Mouse (Mus musculus) testis, postnatal 14 days (tissue): Measurements from ENCODE around the gene Acap1.

Experiments
- DNase-seq: peaks from one replicate; pipeline ENCODE4 v3.0.0; 2021; ENCODE audit warnings: low spot score

The Acap1 gene

DNA sequence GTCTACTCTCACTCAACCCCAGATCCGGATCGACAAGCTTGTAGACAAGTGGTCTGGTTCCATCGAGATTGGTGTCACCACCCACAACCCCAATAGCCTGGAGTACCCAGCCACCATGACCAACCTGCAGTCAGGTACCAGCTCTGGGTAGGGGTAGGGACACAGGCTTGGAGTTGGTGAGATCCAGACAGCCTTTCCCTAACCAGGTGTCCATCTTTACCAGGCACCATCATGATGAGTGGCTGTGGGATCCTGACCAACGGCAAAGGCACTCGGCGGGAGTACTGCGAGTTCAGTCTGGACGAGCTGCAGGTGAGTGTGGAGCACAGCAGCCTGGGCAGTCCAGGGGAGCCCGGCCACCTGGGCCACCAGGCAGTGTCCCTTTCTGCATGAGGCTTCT lies 9.0 kb upstream of the Acap1 start:
- no peak for DNase-seq

DNA sequence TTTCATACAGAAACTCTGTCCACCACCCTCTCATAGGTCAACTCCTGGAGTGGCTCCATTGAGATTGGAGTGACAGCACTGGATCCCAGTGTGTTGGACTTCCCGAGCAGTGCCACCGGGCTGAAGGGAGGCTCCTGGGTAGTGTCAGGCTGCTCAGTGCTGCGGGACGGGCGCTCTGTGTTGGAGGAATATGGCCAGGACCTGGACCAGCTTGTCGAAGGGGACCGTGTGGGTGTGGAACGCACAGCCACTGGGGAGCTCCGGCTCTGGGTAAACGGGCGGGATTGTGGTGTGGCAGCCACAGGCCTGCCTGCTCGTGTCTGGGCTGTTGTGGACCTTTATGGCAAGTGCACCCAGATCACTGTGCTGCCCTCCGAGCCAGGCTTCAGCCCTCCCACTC lies 7.6 kb upstream of the Acap1 start:
- no peak for DNase-seq

DNA sequence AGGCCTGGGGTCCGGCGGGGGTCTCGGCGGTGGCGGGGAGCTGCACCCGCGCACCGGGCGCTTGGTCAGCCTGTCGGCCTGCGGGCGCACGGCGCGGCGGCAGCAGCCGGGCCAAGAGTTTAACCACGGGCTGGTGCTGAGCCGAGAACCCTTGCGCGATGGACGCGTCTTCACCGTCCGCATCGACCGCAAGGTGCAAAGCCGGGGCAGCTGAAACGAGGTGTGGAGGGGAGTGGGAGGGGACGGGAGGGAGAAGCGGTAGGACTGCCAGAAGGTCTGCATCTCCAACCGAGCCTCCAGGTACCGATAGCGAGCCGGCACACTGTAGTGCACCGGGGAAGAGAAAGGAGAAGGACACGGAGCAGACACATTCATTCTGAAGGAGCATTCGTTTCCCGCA lies 6.7 kb upstream of the Acap1 start:
- DNase-seq, result no peak

DNA sequence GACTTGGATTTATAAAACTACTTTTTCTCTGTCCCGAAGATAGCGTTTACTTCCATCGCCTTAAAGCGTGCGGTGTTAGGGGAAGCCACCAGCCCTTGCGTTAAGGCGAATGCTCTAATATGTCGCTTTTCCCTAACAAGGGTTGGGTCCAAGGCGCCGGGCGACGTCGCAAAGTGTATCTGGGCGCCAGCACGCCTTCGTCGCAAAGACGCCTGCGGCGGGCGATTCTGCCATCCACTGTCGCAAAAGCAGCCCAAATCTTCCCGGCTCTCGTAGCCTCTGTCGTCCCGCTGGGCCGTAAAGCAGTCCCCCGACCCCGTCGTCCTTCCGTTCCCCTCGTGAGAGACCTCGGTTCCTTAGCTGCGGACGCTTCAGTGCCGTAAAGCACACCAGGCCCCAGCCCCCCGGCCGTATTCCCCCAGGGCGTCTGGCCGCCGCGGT lies 6.1 kb upstream of the Acap1 start:
- DNase-seq, result peak; percentile 99

DNA sequence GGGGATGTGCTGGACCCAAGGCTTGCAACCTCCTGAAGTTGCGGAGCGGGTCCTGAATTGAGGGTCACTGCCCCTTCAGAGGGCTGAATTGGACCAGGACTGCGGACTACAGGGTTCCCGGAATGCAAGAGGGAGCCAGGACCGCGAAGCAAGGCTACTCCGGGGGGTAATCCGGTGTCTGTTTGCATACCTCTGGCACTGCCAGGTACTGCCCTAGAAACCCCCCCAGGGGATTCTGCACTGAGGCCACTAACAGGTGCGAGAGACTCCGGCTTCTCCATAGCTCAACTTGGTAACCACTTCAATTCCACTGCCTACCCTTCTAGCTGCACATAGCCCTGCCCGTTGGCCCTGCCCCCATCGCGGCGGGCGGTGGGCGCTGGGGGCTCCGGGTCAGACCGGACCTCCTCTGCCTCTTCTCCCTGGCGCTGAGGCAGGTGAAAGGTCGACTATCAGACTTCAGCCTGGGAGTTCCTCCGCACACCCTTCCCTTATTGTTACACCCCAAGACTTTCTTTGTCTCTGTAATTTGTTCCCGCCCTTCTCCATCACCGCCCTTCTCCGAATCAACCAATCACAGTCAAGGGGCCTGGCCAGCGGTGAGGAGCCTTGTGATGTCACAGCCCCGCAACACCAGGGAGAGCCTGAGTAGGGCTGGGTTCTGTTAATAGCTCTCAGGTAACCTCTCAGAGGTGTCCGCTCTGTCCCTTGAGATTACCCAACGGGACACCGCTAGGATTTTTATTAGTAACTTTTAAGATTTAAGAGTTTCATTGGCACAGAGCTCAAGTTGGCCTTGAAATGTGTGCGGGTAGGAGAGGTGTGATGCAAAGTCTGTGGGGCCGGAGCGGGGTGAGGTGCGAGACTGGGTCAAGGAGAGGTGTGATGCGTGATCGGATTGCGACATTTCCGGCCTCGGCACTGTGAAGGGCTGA lies 5.4 kb upstream of the Acap1 start, which contains the start of the genes 2810408A11Rik and Neurl4:
TSS of gene 2810408A11Rik (minus strand) at position 517 of the 935 bp plus-strand sequence.
TSS of gene Neurl4 (plus strand) at position 602 of the 935 bp plus-strand sequence.
- peak; percentile 93 for DNase-seq

DNA sequence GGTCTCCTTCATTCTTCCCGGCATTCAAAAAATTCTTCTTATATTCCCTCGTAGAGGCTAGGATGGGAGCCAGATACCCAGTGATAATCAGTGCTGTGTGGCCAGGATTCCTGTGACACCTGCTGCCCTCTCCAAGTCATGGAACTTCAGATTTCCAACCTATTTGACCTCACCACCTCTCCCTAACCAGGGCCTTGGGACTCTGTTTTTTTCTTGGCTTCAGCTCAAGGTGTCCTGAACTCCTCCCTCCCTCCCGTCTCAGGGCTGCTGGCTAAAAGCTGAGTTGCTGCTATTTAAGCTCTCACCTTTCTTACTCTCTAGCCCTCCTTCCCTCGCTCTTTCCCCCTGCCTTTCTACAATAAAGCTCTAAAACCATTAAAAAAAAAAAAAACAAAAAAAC lies 4.5 kb upstream of the Acap1 start:
- no peak for DNase-seq

DNA sequence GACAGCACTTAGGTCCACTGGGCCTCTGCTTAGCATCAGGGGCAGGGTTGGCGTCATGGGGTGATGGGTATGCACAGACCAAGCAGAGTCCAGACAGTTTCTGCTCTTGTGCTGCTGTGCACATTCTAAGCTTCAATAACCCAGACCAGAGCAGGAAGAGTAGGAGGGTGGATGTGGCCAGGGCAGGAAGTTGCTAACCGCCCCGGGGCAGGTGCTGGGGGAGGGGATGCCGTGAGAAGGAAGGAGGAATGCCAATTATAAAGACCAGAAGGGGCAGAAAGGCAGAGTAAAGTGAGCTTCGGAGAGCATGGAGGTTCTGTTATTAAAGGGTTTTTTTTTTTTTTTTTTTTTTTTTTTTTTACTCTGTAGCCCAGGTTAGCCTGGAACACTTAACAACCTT lies 668 bp downstream of the Acap1 start:
- no peak for DNase-seq

DNA sequence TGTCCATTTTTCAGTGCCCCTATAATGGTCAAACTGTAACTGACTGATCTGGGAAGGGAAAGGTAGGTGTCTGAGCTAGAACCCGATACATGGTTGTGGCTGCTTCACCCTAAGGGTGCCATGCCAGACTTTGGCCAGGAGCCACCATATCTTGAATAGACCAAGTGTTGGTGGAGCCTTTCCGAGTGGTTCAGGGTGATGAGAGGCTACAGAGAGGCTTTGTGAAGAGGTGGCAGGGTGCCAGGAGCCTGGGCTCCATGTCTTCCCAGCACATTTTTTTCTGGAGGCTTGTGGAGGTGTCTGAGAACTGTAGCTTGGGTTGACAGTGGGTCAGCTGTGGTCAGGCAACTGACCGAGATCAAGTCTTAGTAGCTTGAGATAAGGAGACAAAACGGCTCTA lies 3.9 kb downstream of the Acap1 start:
- peak; percentile 54 for DNase-seq

DNA sequence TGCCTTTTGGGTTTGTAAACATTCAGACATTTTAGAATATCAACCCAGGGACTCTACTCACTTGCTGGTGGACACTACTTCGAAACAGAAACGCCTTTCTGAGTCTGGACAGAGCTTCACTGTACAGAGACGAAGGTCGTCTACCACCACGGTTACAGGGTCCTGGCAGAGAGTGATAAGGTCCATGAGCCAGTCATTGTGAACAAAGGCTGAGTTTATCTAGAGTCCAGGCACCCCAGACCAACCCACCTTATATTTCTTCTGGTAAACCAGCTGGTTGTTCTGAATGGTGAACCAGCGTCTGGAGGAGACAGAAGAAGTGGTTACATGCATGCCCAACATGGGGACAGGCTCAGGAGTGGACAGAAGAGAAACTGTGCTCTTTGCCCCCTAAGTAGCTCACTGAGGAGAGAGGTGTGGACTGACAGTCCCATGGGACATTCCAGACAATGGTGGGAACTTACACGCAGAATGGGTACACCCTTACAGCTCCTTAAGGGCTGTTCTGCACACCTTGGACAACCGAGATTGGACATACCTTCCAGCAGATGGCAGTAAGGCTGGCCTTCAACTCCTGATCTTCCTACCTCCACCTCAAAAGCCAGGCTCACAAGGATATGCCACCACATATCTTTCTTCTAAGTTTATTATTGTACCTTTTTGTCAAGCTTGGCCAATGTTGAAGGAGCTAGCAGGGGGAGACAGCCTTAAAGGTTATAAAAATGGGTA lies 8.3 kb downstream of the Acap1 start:
- no peak for DNase-seq

DNA sequence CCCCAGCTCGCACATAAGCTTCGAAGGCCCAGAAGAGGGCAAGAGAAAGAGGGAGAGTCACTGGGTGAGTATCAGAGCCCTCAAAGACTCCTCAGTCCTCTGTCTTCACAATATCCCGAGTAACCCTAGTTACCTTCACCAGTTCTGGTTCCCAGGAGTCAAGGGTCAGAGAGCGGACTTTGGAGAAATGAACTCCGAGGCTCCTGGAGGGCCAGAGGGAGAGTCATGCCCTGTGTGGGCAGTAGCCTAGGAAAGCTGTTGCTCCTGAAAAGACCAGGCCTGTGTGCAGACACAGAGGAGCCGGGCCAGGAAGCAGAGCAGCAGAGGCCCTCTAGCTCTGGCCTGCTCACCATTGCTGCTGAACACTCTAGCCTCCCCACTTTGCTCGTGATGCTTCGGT lies 10.7 kb downstream of the Acap1 start:
- no peak for DNase-seq

DNA sequence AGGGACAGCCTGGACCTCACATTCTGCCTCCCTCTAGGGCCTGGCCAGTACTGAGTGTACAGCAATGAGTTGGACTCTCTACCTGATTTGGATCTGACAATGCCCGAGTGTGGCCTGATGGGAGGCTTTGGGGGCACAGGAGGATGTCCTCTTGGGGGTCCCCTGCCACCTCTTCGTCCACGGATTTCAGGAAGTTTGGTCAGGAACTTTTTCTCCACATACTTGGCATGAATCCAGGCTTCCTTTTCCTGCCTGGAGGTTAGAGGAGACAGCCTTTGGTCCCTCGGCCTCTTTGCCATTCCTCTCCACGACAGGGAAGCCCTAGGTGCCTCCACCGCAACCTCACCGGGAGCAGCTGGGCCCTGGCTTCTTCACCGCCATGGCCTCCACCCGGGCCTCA lies 11.1 kb downstream of the Acap1 start:
- no peak for DNase-seq

DNA sequence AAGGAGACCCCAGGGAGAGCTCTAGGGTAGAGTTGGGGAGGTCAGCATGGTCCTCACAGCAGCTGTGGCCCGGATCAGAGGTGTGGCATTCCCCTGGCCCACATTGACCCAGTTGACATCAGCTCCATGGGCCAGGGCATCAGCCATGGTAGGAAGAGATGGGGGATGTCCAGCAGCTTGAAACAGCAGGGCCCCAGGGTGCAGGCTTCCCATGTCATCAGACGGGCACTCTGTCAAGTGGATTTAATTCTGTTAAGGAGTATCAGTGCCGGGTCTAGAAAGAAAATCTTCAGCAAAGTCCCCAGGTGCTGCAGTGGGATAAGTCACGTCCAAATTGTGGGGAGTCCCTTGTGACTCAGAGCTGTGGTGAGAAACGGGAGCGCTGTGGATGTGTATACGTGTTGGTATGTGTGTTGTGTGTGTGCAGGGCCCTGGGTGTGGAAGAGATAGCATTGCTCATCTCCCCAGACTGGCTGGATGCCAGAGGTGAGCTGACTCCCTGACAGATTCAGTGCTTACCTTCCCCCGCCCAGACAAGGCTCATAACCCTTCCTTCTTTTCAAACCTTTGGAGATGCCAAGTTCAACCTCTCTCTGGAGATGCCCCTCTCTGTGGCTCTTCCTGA lies 11.7 kb downstream of the Acap1 start:
- no peak for DNase-seq

DNA sequence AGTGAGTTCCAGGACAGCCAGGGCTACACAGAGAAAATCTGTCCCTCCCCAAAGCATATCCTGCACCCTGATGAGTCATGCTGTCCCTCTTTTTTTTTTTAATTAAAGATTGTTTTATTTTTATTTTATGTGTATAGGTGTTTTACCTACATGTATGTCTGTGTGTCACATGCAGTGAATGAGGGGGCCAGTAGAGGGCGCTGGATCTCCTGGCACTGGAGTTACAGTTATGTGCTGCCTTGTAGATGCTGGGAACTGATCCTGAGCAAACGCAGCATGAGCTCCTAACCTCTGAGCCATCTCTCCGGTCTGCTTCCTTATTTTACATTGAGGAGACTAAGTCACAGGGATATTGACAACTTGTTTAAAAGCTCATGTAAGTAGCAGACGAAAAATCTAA lies 12.3 kb downstream of the Acap1 start:
- no peak for DNase-seq

DNA sequence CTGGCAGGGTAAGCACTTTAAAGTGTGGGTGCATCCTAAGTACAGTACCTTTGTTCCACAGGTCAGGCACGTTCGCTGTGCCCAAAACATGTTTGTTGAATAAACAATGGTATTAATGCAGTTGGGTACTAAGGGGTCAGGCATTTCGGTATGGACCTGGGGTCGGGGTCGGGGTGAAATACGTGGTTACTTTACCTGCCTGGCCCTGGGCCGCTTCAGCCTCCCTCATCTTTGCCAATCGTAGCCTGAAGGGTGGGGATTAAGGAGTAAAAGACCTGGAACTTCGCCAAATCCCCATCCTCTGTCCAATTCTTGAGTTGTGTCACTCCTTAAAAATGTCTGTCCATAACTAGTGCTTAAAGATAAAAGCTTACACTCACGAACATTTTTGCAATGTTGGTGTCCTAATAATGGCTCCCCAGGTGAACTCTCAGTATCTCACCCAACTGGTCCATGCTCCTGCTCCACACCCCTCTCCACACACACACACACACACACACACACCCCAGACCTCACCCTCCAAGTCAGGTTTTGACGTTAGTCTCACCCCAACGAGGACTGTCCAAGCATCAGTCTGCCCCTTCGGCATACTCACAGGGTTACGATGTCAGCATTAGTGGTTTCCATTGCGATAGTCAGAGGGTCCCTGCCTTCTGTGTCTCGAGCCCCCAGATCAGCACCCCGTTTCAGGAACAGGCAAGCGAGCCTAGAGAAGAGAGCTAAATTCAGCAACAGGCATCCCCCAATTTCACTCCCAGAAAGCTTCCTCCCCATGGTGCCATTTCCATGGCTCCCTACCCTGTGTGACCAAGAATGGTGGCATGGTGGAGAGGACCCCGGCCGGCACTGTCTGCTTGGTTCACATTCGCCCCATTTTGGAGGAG lies 13.3 kb downstream of the Acap1 start:
- no peak for DNase-seq

DNA sequence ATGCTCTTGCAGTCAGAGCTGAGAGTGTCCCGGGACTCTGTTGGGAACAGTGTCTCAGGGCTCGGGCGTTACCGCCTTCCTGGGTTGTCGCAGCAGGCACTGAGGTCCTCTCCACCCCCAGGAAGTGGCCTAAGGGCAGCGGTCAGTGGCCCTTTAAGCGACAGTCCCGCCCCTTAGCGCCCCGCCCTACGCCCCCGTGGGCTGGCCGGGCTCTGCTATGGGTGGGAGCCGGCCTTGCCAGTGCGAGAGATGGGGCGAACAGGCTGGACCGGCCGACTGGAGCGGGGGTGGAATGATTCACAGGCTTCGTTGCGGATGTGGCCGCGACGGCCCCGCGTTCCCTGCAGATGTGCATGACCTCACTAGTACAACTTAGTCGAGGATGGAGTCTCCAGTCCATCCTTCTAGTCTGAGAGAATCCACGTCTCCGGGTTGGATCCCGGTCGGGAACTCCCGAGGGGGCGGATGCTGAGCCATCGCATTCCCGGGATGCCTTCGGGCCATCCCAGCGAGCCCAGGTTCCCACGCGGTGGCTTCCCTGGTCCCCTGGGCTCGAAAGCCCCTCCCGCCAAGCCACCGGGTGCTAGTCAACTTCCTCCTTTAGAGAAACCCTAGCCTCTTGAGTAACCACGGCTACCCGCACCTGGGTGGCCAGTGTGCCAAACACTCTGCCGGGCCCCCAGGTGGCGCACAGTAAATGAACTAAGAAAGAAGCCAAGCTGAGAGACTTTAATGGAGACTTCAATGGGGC lies 14.3 kb downstream of the Acap1 start, which contains the start of gene Kctd11:
TSS of gene Kctd11 (minus strand) at position 554 of the 751 bp plus-strand sequence.
- DNase-seq, result peak; percentile 82

DNA sequence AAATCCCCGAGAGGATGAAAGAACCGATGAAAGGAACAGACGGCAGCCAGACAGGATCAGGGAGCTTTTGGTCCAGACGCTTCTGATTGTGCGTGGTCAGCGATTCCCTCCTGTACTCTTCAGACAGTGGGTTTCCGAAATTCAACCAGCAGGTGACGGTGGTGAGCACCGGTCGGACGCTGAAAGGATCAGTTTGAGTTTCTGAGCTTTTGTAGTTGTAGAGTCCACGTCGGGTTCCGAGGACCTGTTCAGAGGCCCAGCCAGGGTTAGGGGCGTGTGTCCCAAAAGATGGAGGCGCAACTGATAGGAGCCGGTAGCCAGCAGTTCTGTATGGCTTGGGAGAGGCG lies 14.9 kb downstream of the Acap1 start:
- DNase-seq, result no peak

DNA sequence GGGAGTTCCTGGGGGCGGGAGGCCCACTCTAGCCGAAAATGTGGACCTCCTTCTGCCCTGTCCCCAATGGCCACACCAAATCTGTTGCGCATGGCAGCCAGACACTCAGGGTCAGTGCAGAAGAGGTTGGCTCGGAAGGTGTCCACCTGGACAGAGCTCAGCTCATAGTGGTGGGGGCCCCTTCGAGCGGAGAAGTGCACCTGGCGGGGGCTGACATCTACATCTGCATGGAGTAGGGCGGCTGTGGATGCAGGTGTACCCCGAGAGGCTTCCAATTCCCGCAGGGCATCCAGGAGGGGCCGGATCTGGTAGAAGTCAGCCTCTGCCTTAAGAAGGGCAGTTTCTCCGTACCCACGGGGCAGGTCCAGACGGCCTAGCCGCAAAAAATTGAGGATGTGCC lies 15.6 kb downstream of the Acap1 start:
- no peak for DNase-seq

DNA sequence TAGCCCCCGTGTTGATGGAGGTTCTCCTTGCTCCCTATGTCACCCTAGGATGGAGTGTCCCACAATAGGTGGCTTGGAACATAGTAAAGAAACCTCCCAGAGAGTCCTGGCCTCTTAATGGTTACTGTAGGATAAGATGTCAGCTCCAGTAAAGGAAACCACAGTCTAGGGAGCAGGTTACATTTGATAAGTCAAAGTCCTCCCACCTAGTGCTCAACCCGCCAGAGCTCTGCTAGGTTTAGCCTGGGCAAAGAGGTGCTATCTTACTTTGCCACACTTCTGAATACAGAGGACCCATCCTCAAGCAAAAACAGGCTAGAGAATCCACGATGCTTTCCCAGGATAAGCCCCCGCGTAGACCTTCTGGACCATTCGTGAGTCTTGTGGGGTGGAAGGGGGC lies 16.4 kb downstream of the Acap1 start:
- no peak for DNase-seq

DNA sequence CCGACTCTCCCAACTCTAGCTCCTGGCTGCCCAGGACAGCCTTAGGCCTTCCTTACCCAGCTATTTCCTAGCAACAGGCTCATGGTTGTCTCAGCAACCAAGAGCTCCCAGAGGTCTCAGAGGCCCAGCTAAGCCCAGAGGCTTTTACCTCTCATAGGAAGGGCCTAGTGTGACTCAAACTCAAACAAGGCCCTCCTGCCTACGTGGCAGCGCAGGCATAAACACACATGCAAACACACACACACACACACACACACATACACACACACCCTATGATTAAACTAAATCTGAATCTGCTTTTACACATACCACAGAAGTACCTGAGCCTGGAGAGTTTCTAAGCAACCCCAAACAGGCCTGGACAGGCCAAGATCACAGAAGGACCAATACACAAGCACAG lies 16.9 kb downstream of the Acap1 start:
- no peak for DNase-seq

DNA sequence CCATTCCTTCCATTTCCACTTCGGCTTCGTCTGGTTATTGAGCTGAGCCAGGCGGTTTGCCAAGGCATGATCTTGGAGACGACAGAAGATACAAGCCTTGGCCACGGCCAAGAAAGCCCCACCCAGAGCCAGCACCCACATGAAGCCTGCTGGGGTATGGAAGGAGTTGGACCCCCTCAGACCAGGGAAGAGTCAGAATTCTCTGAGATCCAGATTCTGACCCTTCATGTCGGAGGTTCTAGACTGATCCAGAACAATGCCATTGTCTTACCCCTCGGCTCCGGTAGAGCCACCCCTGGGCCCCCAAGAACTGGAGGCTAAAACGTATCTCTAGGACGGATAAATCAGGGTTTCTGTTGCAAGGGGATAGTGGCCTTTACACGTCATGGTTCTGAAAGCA lies 17.5 kb downstream of the Acap1 start, which contains the start of gene Tmem95:
TSS of gene Tmem95 (minus strand) at position 141 of the 400 bp plus-strand sequence.
- no peak for DNase-seq

DNA sequence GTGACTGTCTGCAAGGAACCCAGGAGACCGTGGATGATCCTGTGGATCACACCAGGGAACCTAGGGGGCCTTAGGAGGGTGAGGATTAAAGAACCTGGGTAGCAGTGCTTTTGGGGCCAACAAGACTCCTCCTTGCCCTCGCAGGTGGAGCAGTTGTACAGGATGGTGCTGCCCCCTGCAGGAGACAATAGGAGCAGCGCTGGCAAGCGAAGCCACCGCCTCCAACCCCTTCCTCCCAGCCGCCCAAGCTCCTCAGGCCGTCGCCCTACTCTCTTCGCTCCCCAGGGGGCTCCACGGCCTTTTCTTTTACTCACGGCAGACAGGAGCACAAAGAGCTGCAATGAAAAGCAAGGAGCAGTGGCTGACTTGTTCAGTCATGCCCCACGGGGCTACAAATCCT lies 18.5 kb downstream of the Acap1 start:
- peak; percentile 87 for DNase-seq
